Mouse (Mus musculus): ENCODE data around the gene Klhl10.

DNA sequence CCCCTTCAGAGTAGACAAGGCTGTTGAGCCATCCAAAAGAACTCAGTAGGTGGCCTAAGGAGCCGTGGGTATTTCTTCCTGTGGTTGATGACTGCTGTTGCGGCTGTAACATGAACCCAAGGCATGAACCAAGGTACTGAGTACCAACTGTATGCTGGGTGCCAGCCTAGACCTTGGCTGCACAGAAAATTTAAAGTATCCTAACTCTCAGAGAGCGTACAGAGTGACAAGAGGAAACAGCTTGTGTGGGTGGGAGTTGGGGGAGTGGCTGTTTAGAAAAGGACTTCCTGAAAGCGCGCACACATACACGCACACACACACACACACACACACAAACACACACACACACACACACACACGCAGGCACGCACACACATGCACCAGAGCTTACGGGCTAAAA is 42.4 kb upstream of the Klhl10 start:
- no peak for TF ChIP-seq CTCF (IDR thresholded peaks at IDR 0.05; ENCODE audit: borderline replicate concordance, extremely low read depth, insufficient read depth, insufficient read length)
- TF ChIP-seq POLR2A (IDR thresholded peaks at IDR 0.05; ENCODE audit: borderline replicate concordance, extremely low read depth, insufficient read depth, insufficient read length, poor library complexity, severe bottlenecking) = no peak
